Mouse (Mus musculus): Measurements from ENCODE around the gene Stim1. TPM values are rescaled to one million over a fixed set of nuclear protein-coding genes. Genes with fewer than 3 reads are reported as not detected.
"Not testable (repeated sequence)": the region's sequence is repeated elsewhere in the genome, so short reads cannot be mapped to it uniquely, and the experiment has no call there.

The Stim1 gene
- polyA plus RNA-seq, 1 experiment from 2014 or later: 15.2 TPM

DNA sequence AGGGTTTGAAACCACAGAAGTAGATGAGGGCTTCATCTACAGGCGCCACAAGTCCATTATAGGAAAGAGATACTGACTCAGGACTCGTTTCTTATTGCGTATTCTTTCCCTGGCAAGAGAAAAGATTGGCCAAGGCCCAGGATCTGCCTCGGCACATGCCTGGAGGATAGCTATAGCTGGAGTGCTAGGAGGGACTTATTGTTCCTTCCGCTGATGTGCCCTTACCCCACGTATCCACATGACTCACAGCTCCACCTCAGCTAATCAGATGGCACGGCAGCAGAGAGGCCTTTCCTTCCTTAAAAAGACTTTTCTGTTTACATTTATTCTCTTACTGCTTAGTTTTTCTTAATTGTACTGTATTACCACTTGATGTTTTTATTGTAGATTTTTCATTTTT, 128.3 kb downstream of the Stim1 start:
- 86% methylated on average over 7 of the region's 7 CpGs for WGBS
- no peaks in the 10 kb centered on the region for H3K9me3 ChIP-seq (ENCODE audit: control insufficient read depth, low read length)

DNA sequence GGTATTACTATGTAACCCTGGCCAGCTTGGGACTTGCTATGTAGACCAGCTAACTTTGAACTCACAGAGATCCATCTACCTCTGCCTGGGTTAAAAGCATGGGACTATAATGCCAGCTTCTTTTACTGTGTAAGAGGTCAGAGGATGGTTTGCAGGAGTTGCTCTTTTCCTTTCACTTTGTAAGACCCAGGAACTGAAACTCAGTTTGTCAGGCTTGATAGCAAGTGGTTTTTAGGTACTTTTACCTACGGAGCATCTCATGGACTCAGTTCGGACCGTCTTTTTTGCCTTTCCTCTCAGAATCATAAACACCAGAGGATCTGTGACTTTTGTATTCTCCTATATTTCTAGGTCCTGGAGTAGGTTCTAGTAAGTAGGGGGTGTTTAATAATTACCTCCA, 128.7 kb downstream of the Stim1 start:
- ATAC-seq (ENCODE audit: low FRiP score): no peak

More for the DNA sequence above, 128.3 kb downstream of the Stim1 start:
- no peaks in the 10 kb centered on the region for H3K36me3 ChIP-seq (replicated peaks; ENCODE audit: control insufficient read depth, insufficient read depth)
- DNase-seq (ENCODE audit: low spot score) (no peak), ATAC-seq (ENCODE audit: low FRiP score) (no peak)
- no peak overlapping the region for H3K4me3 ChIP-seq (replicated peaks; ENCODE audit: low read length)
- no peaks in the 10 kb centered on the region for H3K27me3 ChIP-seq (ENCODE audit: control insufficient read depth, insufficient read depth, low read length)
- no peak overlapping the region for H3K4me2 ChIP-seq (replicated peaks)
- H3K27ac ChIP-seq: no peak overlapping the region
- no peak overlapping the region for H3K9ac ChIP-seq
- H3K4me1 ChIP-seq (replicated peaks; ENCODE audit: control insufficient read depth, insufficient read depth, low read length): no peaks in the 10 kb centered on the region

DNA sequence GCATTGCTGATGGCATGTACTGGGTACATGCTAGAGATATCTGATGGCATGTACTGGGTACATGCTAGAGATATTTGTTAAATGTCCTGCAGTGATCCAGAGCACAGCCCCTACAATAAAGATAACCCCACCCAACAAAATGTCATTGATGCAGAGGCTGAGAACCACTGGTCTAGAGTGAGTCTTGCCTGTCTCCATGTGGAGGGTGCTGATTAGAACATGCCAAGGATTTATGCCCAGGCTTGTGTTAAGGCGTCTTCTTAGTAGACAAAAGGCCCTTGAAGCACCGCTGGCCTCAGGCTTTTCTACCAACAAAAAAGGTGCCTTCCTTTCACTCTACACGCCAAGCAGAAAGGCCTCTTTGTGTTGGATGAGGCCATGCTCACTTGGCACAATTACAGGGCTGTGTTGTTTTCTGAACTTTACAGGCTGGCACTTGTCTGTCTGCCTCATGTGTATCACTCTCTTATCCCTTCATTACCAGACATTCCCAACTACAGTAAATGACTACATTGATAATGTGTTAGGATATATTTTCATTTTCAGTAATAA, 131.7 kb downstream of the Stim1 start:
- H3K4me2 ChIP-seq (replicated peaks): no peak overlapping the region
- H3K27me3 ChIP-seq (ENCODE audit: control insufficient read depth, insufficient read depth, low read length): no peaks in the 10 kb centered on the region
- no peak overlapping the region for H3K27ac ChIP-seq
- H3K9ac ChIP-seq: no peak overlapping the region
- no peaks in the 10 kb centered on the region for H3K36me3 ChIP-seq (replicated peaks; ENCODE audit: control insufficient read depth, insufficient read depth)
- H3K4me1 ChIP-seq (replicated peaks; ENCODE audit: control insufficient read depth, insufficient read depth, low read length): no peaks in the 10 kb centered on the region
- no peaks in the 10 kb centered on the region for H3K9me3 ChIP-seq (ENCODE audit: control insufficient read depth, low read length)
- 44% methylated on average over 3 of the region's 3 CpGs for WGBS
- no peak for DNase-seq (ENCODE audit: low spot score)
- H3K4me3 ChIP-seq (replicated peaks; ENCODE audit: low read length): no peak overlapping the region
- ATAC-seq (ENCODE audit: low FRiP score): no peak

More for the DNA sequence above, 128.7 kb downstream of the Stim1 start:
- H3K36me3 ChIP-seq (replicated peaks; ENCODE audit: control insufficient read depth, insufficient read depth): no peaks in the 10 kb centered on the region
- H3K4me2 ChIP-seq (replicated peaks): no peak overlapping the region
- no peaks in the 10 kb centered on the region for H3K4me1 ChIP-seq (replicated peaks; ENCODE audit: control insufficient read depth, insufficient read depth, low read length)
- H3K9me3 ChIP-seq (ENCODE audit: control insufficient read depth, low read length): no peaks in the 10 kb centered on the region
- WGBS: 99% methylated on average over 3 of the region's 3 CpGs
- DNase-seq (ENCODE audit: low spot score): no peak
- H3K4me3 ChIP-seq (replicated peaks; ENCODE audit: low read length): no peak overlapping the region
- H3K27ac ChIP-seq: no peak overlapping the region
- H3K27me3 ChIP-seq (ENCODE audit: control insufficient read depth, insufficient read depth, low read length): no peaks in the 10 kb centered on the region
- H3K9ac ChIP-seq: no peak overlapping the region

DNA sequence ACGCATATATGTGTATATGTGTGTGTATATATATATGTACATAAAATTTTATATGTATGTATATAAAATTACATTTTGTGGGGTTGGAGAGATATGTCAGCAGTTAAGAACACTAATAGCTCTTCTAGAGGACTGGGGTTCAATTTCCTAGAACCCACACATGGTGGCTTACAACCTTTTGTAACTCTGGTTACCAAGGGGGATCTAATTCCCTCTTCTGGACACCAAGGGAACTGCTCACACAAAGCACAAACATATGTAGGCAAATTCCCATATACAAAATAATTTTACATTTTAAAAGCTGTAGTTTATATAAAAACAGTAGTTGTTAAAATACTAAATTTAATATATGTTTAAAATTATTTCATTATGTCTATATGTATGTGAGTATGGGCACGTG, 136.5 kb downstream of the Stim1 start:
- ATAC-seq (ENCODE audit: low FRiP score) (no peak), DNase-seq (ENCODE audit: low spot score) (no peak)
- Histone ChIP-seq H3K9ac (no peak overlapping the region), H3K4me2 (replicated peaks) (no peak overlapping the region), H3K27ac (no peak overlapping the region), H3K4me3 (replicated peaks; ENCODE audit: low read length) (no peak overlapping the region), H3K36me3 (replicated peaks; ENCODE audit: control insufficient read depth, insufficient read depth) (no peaks in the 10 kb centered on the region), H3K27me3 (ENCODE audit: control insufficient read depth, insufficient read depth, low read length) (no peaks in the 10 kb centered on the region), H3K9me3 (ENCODE audit: control insufficient read depth, low read length) (no peaks in the 10 kb centered on the region), H3K4me1 (replicated peaks; ENCODE audit: control insufficient read depth, insufficient read depth, low read length) (no peaks in the 10 kb centered on the region)
- WGBS: 99% methylated on average over 2 of the region's 2 CpGs

DNA sequence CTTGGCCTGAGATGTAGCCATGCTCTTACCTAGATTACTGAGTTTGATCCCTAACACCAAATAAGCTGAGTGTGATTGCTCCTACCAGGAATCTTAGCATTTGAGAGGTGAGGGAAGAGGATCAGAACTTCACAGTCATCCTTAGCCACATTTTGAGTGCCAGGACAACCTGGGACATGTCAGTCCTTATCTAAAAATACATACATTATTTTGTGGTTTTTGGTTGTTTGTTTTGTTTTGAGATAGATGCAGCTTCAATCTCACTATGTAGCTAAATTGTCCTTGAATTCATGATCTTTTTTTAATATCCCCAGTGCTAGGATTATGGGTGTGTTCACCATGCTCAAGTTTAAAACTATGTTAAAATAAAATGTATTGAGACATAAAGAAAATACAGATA, 139.8 kb downstream of the Stim1 start:
- no peaks in the 10 kb centered on the region for H3K36me3 ChIP-seq (replicated peaks; ENCODE audit: control insufficient read depth, insufficient read depth)
- no peaks in the 10 kb centered on the region for H3K9me3 ChIP-seq (ENCODE audit: control insufficient read depth, low read length)
- H3K9ac ChIP-seq: no peak overlapping the region
- H3K4me2 ChIP-seq (replicated peaks): no peak overlapping the region
- no peak overlapping the region for H3K27ac ChIP-seq
- no peak for ATAC-seq (ENCODE audit: low FRiP score)
- H3K4me1 ChIP-seq (replicated peaks; ENCODE audit: control insufficient read depth, insufficient read depth, low read length): no peaks in the 10 kb centered on the region
- DNase-seq (ENCODE audit: low spot score): no peak
- H3K4me3 ChIP-seq (replicated peaks; ENCODE audit: low read length): no peak overlapping the region
- H3K27me3 ChIP-seq (ENCODE audit: control insufficient read depth, insufficient read depth, low read length): no peaks in the 10 kb centered on the region

DNA sequence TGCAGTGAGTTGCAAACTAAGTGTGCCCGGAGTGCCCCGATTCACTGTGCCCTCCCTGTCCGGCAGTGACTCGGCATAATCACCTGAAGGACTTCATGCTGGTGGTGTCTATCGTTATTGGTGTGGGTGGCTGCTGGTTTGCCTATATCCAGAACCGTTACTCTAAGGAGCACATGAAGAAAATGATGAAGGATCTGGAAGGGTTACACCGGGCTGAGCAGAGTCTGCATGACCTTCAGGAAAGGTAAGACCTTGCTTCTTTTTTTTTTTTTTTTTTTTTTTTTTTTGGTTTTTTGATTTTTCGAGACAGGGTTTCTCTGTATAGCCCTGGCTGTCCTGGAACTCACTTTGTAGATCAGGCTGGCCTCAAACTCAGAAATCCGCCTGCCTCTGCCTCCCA, 147.7 kb downstream of the Stim1 start:
- H3K9me3 ChIP-seq (ENCODE audit: control insufficient read depth, low read length); H3K9ac ChIP-seq; ATAC-seq (ENCODE audit: low FRiP score); H3K27ac ChIP-seq; H3K4me1 ChIP-seq (replicated peaks; ENCODE audit: control insufficient read depth, insufficient read depth, low read length); H3K36me3 ChIP-seq (replicated peaks; ENCODE audit: control insufficient read depth, insufficient read depth); H3K4me3 ChIP-seq (replicated peaks; ENCODE audit: low read length); H3K27me3 ChIP-seq (ENCODE audit: control insufficient read depth, insufficient read depth, low read length); H3K4me2 ChIP-seq (replicated peaks); DNase-seq (ENCODE audit: low spot score): not testable (repeated sequence)
- WGBS: 94% methylated on average over 9 of the region's 9 CpGs

DNA sequence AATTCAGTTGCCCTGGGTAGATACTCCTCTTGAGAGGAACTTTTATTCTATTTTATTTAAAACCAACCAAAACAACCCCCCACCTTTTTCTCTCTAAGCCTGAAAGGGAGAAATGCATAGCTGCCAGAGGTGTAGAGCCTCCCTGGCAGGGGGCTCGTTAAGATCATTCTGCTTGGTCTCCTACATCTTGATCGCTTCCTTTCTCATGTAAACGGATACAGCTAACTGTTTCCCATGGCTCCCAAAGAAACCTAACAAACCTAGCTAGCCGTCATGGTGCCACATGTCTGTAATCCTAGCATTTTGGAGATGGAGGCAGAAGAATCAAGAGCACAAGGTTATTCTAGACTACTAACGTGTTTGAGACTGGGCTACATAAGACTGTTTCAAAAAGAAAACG, 148.2 kb downstream of the Stim1 start:
- H3K4me2 ChIP-seq (replicated peaks): no peak overlapping the region
- 45% methylated on average over 6 of the region's 6 CpGs for whole genome bisulfite sequencing
- H3K9me3 ChIP-seq (ENCODE audit: control insufficient read depth, low read length): no peaks in the 10 kb centered on the region
- no peaks in the 10 kb centered on the region for H3K4me1 ChIP-seq (replicated peaks; ENCODE audit: control insufficient read depth, insufficient read depth, low read length)
- no peak overlapping the region for H3K9ac ChIP-seq
- no peak overlapping the region for H3K27ac ChIP-seq
- DNase-seq (ENCODE audit: low spot score) (no peak), ATAC-seq (ENCODE audit: low FRiP score) (no peak)
- H3K4me3 ChIP-seq (replicated peaks; ENCODE audit: low read length): no peak overlapping the region
- H3K27me3 ChIP-seq (ENCODE audit: control insufficient read depth, insufficient read depth, low read length): no peaks in the 10 kb centered on the region
- H3K36me3 ChIP-seq (replicated peaks; ENCODE audit: control insufficient read depth, insufficient read depth): no peaks in the 10 kb centered on the region

DNA sequence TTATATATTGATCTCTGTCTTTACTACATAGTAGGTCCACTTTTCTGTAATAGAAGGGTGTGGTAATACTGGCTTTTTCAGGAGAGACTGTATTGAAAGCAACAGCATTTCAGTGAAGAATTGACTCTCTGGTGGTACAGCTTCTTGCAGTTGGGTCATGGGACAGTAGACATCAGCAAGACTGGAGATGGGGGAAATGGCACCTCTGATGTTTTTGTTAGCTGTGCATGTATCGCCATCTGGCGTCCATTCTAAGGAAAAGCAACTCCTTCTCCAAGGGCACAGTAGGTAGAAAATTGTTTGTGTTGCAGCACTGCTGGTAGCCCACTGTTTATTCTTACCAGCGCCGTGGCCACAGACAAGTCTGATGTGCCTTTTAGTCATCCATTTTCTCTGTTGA, 149.8 kb downstream of the Stim1 start:
- 8% methylated on average over 4 of the region's 4 CpGs for WGBS
- Histone ChIP-seq H3K9ac (no peak overlapping the region), H3K4me2 (replicated peaks) (no peak overlapping the region), H3K27me3 (ENCODE audit: control insufficient read depth, insufficient read depth, low read length) (no peaks in the 10 kb centered on the region), H3K27ac (no peak overlapping the region), H3K4me1 (replicated peaks; ENCODE audit: control insufficient read depth, insufficient read depth, low read length) (no peaks in the 10 kb centered on the region), H3K4me3 (replicated peaks; ENCODE audit: low read length) (no peak overlapping the region), H3K9me3 (ENCODE audit: control insufficient read depth, low read length) (no peaks in the 10 kb centered on the region), H3K36me3 (replicated peaks; ENCODE audit: control insufficient read depth, insufficient read depth) (no peaks in the 10 kb centered on the region)
- DNase-seq (ENCODE audit: low spot score) (peak; percentile 83), ATAC-seq (ENCODE audit: low FRiP score) (peak; percentile 88)

DNA sequence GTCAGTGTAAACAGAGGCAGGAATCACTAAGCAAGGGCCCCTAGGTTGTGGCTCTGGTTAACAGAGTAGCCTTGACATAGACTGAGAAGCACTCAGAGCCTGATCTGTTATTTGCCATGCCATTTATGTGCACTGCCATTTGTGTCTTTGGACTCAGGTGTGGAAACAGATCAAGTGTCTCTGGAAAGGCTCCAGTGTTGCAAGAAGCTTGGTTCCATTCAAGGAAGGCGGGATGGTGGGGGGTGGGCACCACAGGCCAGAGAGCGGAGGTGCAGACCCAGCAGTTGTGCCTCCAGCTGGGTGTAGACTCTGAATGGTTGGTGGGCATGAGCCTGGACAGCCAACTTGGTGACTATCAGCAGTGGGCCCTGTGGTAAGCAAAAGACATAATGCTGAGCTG, 154.4 kb downstream of the Stim1 start:
- no peak overlapping the region for H3K4me2 ChIP-seq (replicated peaks)
- H3K9me3 ChIP-seq (ENCODE audit: control insufficient read depth, low read length): no peaks in the 10 kb centered on the region
- DNase-seq (ENCODE audit: low spot score) (no peak), ATAC-seq (ENCODE audit: low FRiP score) (no peak)
- H3K9ac ChIP-seq: no peak overlapping the region
- no peaks in the 10 kb centered on the region for H3K4me1 ChIP-seq (replicated peaks; ENCODE audit: control insufficient read depth, insufficient read depth, low read length)
- 95% methylated on average over 2 of the region's 2 CpGs for WGBS
- no peaks in the 10 kb centered on the region for H3K27me3 ChIP-seq (ENCODE audit: control insufficient read depth, insufficient read depth, low read length)
- H3K27ac ChIP-seq: no peak overlapping the region
- no peaks in the 10 kb centered on the region; the same call in 1 of the 2 replicates for H3K36me3 ChIP-seq (replicated peaks; ENCODE audit: control insufficient read depth, insufficient read depth)
- H3K4me3 ChIP-seq (replicated peaks; ENCODE audit: low read length): no peak overlapping the region

All from hindbrain, embryonic 14.5 days (tissue).